In genomic region chr12:70613244-70613643, GRCm38 (mm10) we compare ENCODE assay signal across 20 mouse cellular contexts.
"Had no signal": no experiment of that assay in that cellular context is flagged by ENCODE, and none has a peak within 500 bp of the region (broad histone marks: within the 10 kb centered on the region; RNA-seq: fewer than 3 reads in every experiment).

No protein-coding gene starts in this region.

- H3K36me3 ChIP-seq: heart, embryonic 10.5 days; heart, embryonic 12.5 days; hindbrain, embryonic 13.5 days; hindbrain, embryonic 15.5 days; kidney, embryonic 15.5 days; limb, embryonic 13.5 days; limb, embryonic 15.5 days had no signal

- DNase-seq: gastrocnemius, postnatal 10 days; gastrocnemius, postnatal 36 days; heart, postnatal 10 days; kidney, adult 11 months; kidney, adult 2 months; kidney, adult 9 months; kidney, postnatal 14 days; kidney, postnatal 36 days; layer of hippocampus, adult 9-11 months; layer of hippocampus, postnatal 36 days; left cerebral cortex, postnatal 4 days had no signal

- H3K27ac ChIP-seq: hindbrain, embryonic 13.5 days; hindbrain, embryonic 15.5 days; hindbrain, postnatal 0 days; kidney, embryonic 15.5 days; kidney, postnatal 0 days; limb, embryonic 13.5 days; limb, embryonic 15.5 days had no signal

- H3K27me3 ChIP-seq: heart, embryonic 12.5 days; hindbrain, embryonic 13.5 days; hindbrain, embryonic 15.5 days; kidney, embryonic 15.5 days; limb, embryonic 13.5 days; limb, embryonic 15.5 days had no signal

- H3K4me3 ChIP-seq: heart, embryonic 10.5 days; heart, embryonic 12.5 days; hindbrain, embryonic 13.5 days; hindbrain, embryonic 15.5 days; kidney, embryonic 15.5 days; limb, embryonic 13.5 days; limb, embryonic 15.5 days had no signal

- H3K9me3 ChIP-seq: heart, embryonic 10.5 days; heart, embryonic 12.5 days; hindbrain, embryonic 13.5 days; hindbrain, embryonic 15.5 days; kidney, embryonic 15.5 days; limb, embryonic 13.5 days; limb, embryonic 15.5 days had no signal

- H3K4me1 ChIP-seq: hindbrain, embryonic 13.5 days; hindbrain, embryonic 15.5 days had no signal
